Mouse (Mus musculus) adrenal gland, adult (tissue): ENCODE measurements around the gene Tmc7.
A peak's percentile ranks its signal among the peaks of the same experiment; 100 is the strongest.

ENCODE experiments used
- DNase-seq, 2 experiments: peaks; one replicate each; pipeline ENCODE4 v3.0.0; 2022 to 2023; ENCODE audit warnings: low spot score in 1 of 2; ENCODE audit not compliant: inconsistent age in 2 of 2

Gene Tmc7

DNA sequence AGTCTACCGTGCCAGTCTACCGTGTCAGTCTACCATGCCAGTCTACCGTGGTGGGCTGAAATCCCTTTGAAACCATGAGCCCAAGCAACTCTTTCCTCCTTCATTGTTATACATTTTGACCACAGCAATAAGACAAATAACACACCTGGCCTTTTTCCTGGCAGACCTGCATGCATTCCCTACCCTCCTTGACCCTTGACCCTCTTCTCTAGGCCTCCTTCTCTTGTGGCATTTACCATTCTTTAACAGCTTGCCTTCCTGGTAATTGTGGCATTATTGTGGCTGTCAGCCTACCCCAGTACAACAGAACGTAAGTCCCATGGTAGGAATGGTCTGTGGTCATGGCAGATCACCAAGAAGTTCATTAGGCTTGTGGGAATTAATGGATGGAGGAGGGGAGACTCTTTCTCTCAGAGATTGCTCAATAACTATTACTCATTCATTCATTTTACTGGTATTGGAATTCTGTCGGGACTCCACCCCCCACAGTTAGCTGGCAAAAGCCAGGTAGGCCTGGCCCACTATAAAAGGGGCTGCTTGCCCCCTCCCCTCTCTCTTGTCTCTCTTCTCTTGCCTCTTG lies 6.3 kb upstream of the Tmc7 start:
- no peak for DNase-seq

DNA sequence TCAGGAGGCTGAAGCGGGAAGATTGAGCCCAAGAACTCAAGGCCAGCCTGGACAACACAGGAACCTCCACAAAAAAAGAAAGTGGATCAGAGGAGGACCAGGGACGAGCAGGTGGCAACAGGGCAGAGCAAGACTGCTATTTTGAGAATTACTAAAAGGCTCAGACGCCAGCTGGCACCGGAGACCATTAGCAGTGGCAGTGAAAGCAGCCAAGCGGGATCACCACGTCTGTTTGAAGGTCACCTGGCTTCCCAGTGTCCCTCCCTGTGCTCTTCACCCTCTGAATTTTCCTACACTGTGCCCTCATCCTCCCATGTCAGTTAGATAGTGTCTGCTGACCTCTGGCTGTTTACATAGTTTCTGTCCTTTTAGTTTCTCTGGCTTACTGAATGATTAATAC lies 1.3 kb upstream of the Tmc7 start:
- DNase-seq: peak; percentile 41 to 50

DNA sequence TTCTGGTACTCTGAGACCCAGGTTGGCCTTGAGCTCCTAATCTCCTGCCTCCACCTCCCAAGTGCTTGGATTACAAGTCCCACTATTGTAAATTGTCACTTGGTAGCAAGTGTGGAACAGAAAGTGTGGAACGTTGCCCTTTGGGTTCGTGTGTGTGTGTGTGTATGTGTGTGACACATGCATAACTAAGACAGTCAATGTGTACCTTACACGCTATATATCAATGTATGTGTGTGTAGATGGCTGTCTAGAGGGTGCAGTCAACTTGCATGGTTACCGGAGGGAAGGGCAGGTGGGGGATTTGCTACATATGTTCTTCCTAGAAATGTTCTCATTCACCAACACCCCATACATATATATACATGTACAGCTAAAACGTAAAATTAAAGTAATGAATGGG lies 390 bp upstream of the Tmc7 start:
- no peak for DNase-seq

DNA sequence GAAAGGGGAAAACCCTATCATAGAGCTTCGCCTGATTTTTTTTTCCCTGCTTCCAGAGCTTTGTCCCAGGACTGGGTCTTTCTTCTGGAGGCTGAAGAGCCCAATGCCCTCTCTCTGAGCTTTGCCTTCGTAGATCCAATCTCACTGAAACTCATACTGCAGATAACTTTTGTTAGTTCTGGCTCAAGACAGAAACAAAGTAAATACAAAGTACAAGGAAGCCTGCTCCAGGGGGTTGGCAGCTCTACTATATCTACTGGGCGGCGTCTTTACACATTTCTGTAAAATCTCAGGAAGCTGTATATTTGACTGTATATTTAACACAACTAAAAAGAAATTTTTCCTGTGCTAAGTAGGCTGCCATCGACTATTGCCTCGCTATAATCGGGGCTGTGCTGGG lies 715 bp downstream of the Tmc7 start:
- no peak for DNase-seq

DNA sequence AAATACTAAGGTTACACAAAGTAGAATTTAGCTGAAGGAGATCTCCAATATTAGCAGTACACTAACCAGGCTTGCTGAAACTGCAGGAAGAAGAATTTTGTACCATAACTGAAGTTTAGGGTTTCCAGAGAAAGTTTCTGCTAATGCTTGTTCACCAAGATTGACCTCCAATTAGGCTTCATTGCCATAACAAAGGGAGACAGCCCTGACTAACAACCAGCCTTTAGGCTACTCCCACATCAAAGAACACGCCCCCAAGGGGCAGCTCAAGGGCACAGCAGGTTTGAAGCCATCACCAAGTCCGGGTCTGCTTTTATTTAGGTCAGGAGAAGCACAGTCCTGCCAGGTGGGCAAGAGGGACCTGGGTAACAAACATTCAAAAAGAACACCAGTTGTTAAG lies 4.6 kb downstream of the Tmc7 start:
- no peak for DNase-seq

DNA sequence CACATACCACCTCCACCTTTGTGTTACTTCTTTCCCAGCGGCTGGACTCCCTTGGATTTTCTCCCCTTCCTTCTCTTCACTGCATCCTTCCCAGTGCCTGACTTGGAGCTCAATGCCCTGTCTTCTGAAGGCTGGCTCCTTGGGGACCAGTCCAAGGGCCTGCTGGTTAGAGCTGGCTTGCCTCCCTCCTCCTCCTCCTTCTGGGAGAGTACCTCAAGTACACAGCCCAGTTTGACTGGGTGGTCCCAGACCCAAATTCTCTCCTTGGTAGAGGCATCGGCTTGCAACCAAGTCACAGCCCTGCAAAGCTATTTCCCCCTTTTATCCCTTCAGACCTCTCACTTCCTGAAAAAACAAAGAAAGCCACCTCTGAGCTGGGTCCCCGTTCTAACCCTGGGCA lies 6.3 kb downstream of the Tmc7 start:
- DNase-seq: no peak

DNA sequence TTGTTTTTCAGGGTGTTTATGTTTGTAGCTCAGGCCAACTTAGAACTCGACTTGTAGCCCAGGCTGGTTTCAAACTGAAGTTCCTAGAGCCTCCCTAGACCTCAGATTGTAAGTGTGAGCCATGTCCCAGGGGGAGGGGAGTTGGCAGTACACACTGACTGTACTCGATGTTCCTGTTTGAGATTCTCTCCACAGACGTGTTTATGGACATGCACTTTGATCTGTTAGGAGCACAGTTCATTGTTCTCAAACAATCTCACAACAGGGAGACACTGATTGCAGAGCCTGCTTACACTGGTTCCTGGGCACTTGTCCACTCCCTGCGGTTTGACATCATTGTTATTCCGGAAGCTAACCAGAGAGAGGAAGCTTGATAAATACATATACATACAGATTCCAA lies 12.5 kb downstream of the Tmc7 start:
- no peak for DNase-seq

DNA sequence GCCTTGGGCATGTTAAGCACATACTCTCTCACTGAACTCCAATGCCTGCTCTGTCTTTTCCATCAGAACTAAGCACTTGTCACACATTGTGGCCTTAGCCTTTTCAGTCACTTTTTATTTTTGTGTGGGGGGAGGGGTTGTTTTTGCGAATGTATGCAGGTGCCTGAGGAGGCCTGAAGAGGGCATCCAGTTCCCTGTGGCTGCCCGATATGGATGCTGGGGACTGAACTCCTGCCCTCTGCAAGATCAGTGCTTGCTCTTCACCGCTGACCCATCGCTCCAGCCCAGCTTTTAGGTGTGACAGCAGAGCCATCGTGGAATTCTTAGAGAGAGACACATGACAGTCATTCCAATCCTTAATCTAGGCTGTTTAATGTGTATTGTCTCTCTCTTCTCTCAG lies 13.2 kb downstream of the Tmc7 start:
- no peak for DNase-seq

DNA sequence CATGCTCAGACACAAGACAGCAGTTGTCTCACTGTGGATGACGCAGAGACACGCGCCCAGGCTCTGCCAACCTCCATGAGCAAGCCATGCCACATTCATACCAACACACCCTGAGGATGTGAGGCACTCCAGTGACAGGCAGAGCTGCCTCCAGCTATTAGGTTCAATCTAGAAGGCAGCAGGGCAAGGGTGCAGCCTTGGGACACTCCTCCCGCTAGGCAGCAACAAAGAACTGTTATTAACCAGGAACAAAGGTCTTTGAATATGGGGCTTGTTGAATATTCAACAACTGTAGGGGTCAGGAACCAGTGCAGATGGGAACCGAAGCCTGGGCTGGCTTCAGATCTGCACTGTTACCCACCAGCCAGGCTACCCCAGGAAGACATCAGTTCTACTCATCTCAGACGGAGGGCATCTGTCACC lies 15.4 kb downstream of the Tmc7 start:
- no peak for DNase-seq

DNA sequence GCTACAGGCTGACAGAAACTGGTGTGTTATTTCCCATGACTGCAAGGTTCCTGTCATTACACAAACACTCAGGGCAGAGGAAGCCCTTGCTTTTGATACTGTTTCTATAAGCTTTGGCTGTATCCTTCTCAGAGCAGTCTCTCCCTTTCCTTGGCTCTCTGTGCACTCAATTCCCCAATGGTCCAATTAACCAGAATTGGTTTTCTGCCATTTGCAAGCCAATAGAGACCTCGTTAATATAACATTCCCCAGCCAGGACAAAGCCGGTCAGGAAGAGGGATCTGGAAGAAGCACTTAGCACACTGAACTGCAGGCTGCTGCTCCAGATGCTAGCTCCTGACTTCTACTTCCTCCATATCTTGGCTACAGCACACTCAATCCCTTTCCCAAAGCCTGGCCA lies 30.2 kb downstream of the Tmc7 start:
- DNase-seq: no peak

DNA sequence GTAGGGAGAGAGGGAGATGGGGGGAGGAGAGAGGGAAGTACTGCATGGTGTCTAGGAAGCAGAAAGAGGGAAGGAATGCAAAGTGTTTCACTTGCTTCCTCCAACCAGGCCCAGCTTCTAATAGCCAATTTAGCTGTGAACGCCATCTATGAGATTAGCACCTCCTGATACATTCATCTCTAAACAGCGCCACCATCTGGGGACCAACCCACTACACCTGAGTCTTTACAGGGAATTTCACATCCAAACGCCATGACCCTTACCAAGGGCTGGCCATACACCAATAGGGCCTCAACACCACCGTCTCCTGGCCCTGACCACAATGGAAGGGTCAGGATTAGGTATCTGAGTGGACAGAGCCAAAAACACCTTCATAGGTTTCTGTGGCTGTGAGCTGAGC lies 30.7 kb downstream of the Tmc7 start:
- no peak for DNase-seq

DNA sequence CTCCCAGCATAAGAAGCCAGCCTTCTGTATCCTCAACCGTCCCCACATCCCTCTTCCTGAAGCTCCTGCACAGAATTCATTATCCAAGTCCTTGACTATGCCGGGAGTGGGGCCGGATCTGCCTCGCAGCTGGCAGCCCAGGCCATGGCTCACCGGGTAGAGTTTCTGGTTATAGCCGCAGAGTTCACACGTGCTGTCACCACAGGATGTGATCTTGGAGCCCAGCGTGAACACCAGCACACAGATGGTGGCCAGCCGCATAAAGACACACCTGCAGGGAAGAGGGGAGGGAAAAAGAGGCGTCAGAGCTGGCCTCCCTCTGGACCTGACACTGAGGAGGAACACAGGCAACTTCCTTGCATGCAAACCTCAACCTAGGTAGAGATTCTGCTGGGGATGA lies 37.1 kb downstream of the Tmc7 start:
- DNase-seq: no peak

DNA sequence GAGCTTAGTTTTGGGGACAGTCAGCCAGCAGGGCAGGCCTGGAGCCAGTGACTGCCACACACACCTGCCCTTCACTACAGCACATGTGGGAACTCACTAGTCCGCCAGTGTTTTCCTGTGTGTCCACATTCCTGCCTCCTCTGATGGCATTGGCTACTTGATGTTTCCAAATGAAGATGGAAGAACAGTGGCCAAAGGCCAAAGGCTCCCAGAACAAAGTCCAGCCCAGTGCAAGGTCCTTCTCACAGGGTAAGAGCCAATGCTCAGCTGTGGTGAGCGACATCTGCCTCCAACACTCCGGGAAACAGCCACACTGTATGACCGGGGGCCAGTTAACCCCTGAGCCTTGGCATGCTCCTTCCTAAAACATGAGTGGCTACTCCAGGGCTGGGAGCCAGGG lies 40.4 kb downstream of the Tmc7 start:
- DNase-seq: no peak

DNA sequence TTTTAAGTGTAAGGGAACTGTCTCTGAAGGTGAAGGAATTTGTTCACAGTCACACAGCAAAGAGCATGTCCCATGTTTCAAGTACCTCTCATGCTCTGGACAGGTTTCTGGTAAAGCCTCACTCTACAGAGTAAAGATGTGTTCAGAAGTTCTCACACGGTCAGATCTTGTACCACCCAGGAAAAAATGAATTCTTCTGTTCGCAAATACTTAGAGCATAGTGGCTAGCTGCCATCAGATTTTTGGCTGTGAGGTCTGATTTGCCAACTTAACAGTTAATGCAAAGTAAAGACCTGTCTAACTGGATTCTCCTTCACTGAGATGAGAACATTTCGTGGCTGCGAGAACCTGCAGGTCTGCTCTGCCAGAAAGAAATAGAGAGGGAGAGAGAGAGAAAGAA lies 49.5 kb downstream of the Tmc7 start:
- DNase-seq: no peak

DNA sequence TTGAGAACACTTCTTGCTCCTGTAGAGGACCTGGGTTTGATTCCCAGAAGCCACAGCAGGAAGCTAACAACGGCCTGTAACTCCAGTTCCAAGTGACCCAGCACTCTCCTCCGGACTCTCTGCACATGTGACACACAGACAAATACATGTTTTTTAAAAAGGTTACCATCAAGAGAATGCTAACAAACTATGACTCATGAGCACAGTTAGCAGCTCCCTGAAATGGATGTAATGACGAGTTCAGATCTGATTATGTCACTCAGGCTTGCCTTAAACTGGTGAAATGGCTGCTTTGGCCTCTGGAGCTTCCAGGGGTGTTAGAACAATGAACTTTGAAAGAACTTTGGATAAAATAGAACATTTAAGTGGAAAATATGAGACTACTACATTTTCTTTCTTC lies 50.2 kb downstream of the Tmc7 start:
- DNase-seq: no peak

DNA sequence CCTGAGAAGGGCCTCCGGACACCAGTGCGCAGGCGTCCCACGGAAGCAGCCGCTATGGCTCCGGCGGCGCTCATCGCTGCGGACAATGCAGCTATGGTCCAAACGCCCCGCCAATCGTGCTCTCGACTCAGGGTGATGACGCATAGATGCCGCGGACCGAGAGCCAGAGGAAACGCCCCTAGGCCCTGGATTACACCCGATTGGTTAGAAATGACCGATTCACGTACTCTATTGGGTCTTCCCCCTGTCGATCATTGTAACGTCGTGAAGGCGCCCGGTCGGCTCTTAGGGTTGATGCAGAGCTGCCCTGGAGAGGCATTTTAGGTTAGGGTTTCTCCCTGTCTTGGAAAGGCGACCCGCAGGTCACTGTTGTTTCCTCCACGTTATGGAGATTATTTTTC lies 51.4 kb downstream of the Tmc7 start, which contains the start of gene Coq7:
TSS of gene Coq7 (minus strand) at position 179 of the 401 bp plus-strand sequence.
- peak; percentile 96 to 99 for DNase-seq

DNA sequence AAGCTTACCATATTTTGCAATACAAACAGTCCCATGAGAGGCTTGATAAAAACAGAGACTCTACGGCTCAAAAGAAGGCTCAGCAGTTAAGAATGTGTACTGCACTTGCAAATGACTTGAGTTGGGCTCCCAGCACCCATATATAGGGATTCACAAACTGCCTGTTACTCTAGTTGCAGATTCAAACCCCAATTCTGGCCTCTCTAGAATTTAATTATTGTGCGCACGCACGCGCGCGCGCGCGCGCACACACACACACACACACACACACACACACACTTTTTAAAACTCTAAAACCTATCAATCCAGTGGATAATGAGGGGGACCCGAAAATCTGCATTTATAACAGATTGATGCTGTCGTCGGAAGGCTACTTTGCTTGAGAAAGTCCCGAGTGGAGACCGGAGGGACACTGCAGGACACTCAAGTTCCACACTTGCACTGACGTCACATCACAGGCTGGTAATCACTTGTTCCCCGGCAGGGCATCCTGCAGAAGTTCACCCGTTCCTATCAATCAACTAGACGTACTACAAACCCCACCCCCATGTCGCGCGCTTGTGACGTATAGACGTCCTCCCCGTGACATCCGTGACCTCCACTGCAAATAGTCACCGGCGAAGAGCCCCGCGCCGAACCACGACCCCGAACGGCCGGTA lies 51.9 kb downstream of the Tmc7 start:
- peak; percentile 96 to 99 for DNase-seq

DNA sequence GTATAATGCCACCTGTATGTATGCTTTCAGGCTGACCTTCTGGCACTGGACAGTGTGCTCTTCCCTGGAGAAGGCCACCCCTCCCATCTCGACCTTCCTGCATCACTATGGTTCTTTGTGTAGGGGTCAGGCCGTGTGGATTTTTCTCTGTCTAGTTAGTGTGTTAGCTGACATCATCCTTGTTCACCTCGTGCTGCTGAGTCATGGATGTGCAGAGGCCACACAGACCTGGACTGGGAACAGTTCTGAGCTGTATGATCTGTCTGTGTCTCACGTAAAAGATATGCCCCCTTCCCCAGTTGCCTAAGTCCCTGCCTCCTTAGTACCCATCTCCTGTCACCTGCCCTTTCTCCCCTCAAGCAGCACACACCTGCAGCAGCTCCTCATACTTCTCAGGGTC lies 57.6 kb downstream of the Tmc7 start:
- peak in 1 of 2 experiments; percentile 37 for DNase-seq

DNA sequence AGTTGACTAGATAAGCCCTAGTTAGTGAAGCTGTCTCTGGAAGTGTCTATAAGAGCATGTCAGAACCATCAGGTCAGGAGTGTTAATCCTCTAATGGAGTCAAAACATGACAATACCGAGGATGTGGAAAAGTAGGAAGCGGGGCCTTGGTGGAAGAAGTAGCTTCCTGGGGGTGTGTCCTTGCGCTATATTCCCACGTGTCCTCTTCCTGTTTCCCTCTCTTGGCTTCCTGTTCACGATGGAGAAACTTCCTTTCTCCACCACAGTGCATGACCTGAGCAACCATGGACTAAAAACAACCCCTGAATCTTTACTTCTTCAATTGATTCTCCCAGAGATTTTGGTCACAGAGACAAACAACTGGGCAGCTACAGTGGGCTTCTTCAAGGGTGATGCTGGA lies 62.5 kb downstream of the Tmc7 start:
- no peak for DNase-seq

DNA sequence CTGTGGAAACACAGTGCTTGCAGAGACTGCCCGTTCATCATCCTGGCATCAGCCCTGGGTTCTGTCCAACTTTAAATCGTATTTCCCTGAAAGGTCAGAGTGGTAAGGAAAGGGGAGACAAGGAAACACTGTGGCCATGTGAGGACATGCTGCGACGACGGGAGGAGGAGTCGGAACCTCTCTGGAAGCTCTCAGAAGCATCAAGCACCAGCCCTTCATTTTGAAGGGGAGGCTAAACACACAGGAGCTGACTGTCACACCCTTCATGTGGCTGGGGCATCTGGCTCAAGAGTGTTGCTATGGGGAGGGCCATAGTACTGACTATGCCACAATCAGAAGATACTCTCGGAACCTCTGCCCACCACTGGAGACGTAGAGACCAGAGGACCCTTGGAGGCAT lies 64.9 kb downstream of the Tmc7 start:
- no peak for DNase-seq

DNA sequence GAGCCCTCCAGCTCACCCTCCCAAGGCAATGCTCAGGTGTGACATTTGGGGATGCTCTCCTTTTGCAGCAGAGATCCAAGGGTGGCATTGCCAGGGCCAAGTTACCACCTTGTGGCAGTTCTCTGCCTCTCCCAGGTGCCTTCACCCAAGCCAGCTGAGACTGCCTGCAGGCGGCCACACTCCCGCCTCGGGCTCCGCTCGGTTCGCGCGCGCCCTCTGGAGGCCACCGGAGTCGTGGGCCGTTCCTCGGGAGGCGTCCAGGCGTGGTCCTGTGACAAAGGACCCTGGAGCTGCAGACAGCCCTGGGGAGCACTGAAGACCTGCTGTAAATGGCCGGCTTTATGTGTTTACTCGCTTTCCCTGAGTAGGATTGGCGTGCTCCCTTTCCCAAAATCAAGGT lies 65.8 kb downstream of the Tmc7 start:
- peak; percentile 67 to 90 for DNase-seq

DNA sequence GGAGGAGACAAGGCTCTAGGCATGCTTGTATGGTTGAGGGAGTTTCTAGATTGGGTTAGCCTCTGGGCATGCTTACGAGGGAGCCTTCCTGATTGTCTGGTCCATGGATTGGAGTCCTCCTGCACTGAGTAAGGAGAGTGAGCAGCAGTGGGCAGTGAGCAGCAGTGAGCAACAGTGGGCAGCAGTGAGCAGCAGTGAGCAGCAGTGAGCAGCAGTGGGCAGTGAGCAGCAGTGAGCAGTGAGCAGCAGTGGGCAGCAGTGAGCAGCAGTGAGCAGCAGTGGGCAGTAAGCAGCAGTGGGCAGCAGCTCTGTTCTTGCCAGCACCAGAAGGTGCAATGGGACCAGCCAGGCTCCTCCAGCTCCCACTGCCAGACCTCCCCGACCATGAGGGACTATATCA lies 66.7 kb downstream of the Tmc7 start:
- no peak for DNase-seq

DNA sequence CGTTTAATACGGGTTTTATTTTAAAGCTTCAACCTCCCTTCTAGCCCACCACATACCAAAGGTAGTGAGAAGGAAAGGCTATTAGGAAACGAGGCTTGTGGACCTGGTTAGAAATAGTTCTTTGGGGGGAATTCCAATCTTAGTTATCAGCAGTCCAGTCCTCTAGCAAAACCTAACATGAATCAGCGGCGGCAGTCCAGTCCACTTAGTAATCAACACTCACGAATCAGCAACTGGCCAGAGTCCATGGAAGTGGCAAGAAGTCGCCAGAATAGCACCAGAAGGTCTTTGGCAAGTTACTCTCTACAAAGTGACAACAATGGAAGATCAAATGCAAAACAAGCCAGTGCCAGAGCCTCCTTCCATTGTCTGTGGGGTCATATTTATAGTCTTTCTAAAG lies 76.0 kb downstream of the Tmc7 start:
- no peak for DNase-seq
